Mouse (Mus musculus): Measurements from ENCODE around the gene Eif4e. TPM values are rescaled to one million over a fixed set of nuclear protein-coding genes. Genes with fewer than 3 reads are reported as not detected.
A peak's percentile ranks its signal among the peaks of the same experiment; 100 is the strongest.

The Eif4e gene
- polyA plus RNA-seq, 1 experiment from 2014 or later: 353 TPM

- no peak overlapping the region for H3K9ac ChIP-seq
- 47% methylated on average over 8 of the region's 8 CpGs for WGBS
- H3K9me3 ChIP-seq: no peaks in the 10 kb centered on the region
- no peak overlapping the region for H3K4me2 ChIP-seq
- H3K27ac ChIP-seq: no peak overlapping the region
- no peaks in the 10 kb centered on the region for H3K36me3 ChIP-seq (replicated peaks)
- no peak for ATAC-seq (ENCODE audit: low FRiP score)
- H3K4me3 ChIP-seq (replicated peaks): no peak overlapping the region; the same call in 1 of the 2 replicates
- H3K27me3 ChIP-seq: 0 out of 2 replicates have a peak, but pooled peaks cover 9% of the 10 kb centered on the region
- H3K4me1 ChIP-seq: peaks cover 22% of the 10 kb centered on the region
These were observed 485 bp upstream of the Eif4e start for GRCm38 (mm10) chr3:138525494-138525893.

- Histone ChIP-seq H3K4me1 (peaks cover 29% of the 10 kb centered on the region), H3K4me3 (replicated peaks) (peak overlapping the region; percentile 99), H3K9ac (peak overlapping the region; percentile 100), H3K9me3 (no peaks in the 10 kb centered on the region), H3K4me2 (peak overlapping the region; percentile 86), H3K36me3 (replicated peaks) (no peaks in the 10 kb centered on the region), H3K27me3 (0 out of 2 replicates have a peak, but pooled peaks cover 9% of the 10 kb centered on the region), H3K27ac (peak overlapping the region; percentile 97)
- WGBS: under 1% methylated on average over 64 of the region's 85 CpGs
- ATAC-seq (ENCODE audit: low FRiP score): peak; percentile 94
These were observed 1.1 kb downstream of the Eif4e start for GRCm38 (mm10) chr3:138526916-138527666.

- Histone ChIP-seq H3K27ac (peak overlapping the region; percentile 97), H3K9me3 (no peaks in the 10 kb centered on the region), H3K4me2 (peak overlapping the region; percentile 67), H3K36me3 (replicated peaks) (no peaks in the 10 kb centered on the region), H3K4me3 (replicated peaks) (peak overlapping the region; percentile 99), H3K27me3 (0 out of 2 replicates have a peak, but pooled peaks cover 7% of the 10 kb centered on the region), H3K9ac (peak overlapping the region; percentile 100), H3K4me1 (peaks cover 32% of the 10 kb centered on the region)
- ATAC-seq (ENCODE audit: low FRiP score): peak; percentile 80
- WGBS: under 1% methylated on average over 62 of the region's 64 CpGs
These were observed 1.8 kb downstream of the Eif4e start for GRCm38 (mm10) chr3:138527667-138528231.

- H3K27ac ChIP-seq: peak overlapping the region; percentile 97; the same call in 1 of the 2 replicates
- peaks cover 32% of the 10 kb centered on the region for H3K4me1 ChIP-seq
- H3K9ac ChIP-seq: peak overlapping the region; percentile 100
- H3K27me3 ChIP-seq: 0 out of 2 replicates have a peak, but pooled peaks cover 7% of the 10 kb centered on the region
- no peaks in the 10 kb centered on the region for H3K9me3 ChIP-seq
- WGBS: 2% methylated on average over 16 of the region's 16 CpGs
- H3K4me3 ChIP-seq (replicated peaks): peak overlapping the region; percentile 99
- no peaks in the 10 kb centered on the region for H3K36me3 ChIP-seq (replicated peaks)
- ATAC-seq (ENCODE audit: low FRiP score): no peak
- peak overlapping the region; percentile 67 for H3K4me2 ChIP-seq
These were observed 2.3 kb downstream of the Eif4e start for GRCm38 (mm10) chr3:138528265-138528664.

- Histone ChIP-seq H3K9ac (no peak overlapping the region), H3K9me3 (no peaks in the 10 kb centered on the region), H3K27me3 (0 out of 2 replicates have a peak, but pooled peaks cover 2% of the 10 kb centered on the region), H3K4me1 (peaks cover 32% of the 10 kb centered on the region), H3K36me3 (replicated peaks) (no peaks in the 10 kb centered on the region; the same call in 1 of the 2 replicates), H3K27ac (no peak overlapping the region), H3K4me2 (no peak overlapping the region), H3K4me3 (replicated peaks) (no peak overlapping the region)
- 84% methylated on average over 8 of the region's 8 CpGs for whole genome bisulfite sequencing
- no peak for ATAC-seq (ENCODE audit: low FRiP score)
These were observed 4.8 kb downstream of the Eif4e start for GRCm38 (mm10) chr3:138530578-138531478.

GRCm38 (mm10) chr3:138531479-138532181, 5.7 kb downstream of the Eif4e start:
- H3K27me3 ChIP-seq: no peaks in the 10 kb centered on the region
- no peak overlapping the region for H3K4me2 ChIP-seq
- 77% methylated on average over 12 of the region's 12 CpGs for WGBS
- peaks cover 25% of the 10 kb centered on the region for H3K4me1 ChIP-seq
- no peak overlapping the region for H3K27ac ChIP-seq
- H3K36me3 ChIP-seq (replicated peaks): no peaks in the 10 kb centered on the region; the same call in 1 of the 2 replicates
- no peak overlapping the region for H3K9ac ChIP-seq
- H3K9me3 ChIP-seq: no peaks in the 10 kb centered on the region
- ATAC-seq (ENCODE audit: low FRiP score): no peak
- H3K4me3 ChIP-seq (replicated peaks): no peak overlapping the region

- H3K36me3 ChIP-seq (replicated peaks): no peaks in the 10 kb centered on the region; the same call in 1 of the 2 replicates
- no peaks in the 10 kb centered on the region for H3K9me3 ChIP-seq
- ATAC-seq (ENCODE audit: low FRiP score): no peak
- peaks cover 25% of the 10 kb centered on the region for H3K4me1 ChIP-seq
- no peak overlapping the region for H3K4me3 ChIP-seq (replicated peaks)
- no peak overlapping the region for H3K4me2 ChIP-seq
- no peak overlapping the region for H3K27ac ChIP-seq
- no peak overlapping the region for H3K9ac ChIP-seq
- H3K27me3 ChIP-seq: no peaks in the 10 kb centered on the region
- WGBS: 77% methylated on average over 2 of the region's 2 CpGs
These were observed 6.8 kb downstream of the Eif4e start for GRCm38 (mm10) chr3:138532764-138533163.

GRCm38 (mm10) chr3:138536031-138536430, 10.1 kb downstream of the Eif4e start:
- H3K27me3 ChIP-seq: no peaks in the 10 kb centered on the region
- H3K4me1 ChIP-seq: 0 out of 2 replicates have a peak, but pooled peaks cover 7% of the 10 kb centered on the region
- H3K9me3 ChIP-seq: no peaks in the 10 kb centered on the region
- H3K4me3 ChIP-seq (replicated peaks): no peak overlapping the region
- no peaks in the 10 kb centered on the region; the same call in 1 of the 2 replicates for H3K36me3 ChIP-seq (replicated peaks)
- no peak overlapping the region for H3K4me2 ChIP-seq
- H3K9ac ChIP-seq: no peak overlapping the region
- WGBS: 96% methylated on average over 2 of the region's 2 CpGs
- H3K27ac ChIP-seq: no peak overlapping the region
- ATAC-seq (ENCODE audit: low FRiP score): no peak

GRCm38 (mm10) chr3:138542621-138543020, 16.6 kb downstream of the Eif4e start:
- Histone ChIP-seq H3K4me1 (peaks cover 3% of the 10 kb centered on the region; the same call in 1 of the 2 replicates), H3K4me3 (replicated peaks) (no peak overlapping the region), H3K4me2 (no peak overlapping the region), H3K9me3 (no peaks in the 10 kb centered on the region), H3K27ac (no peak overlapping the region), H3K36me3 (replicated peaks) (no peaks in the 10 kb centered on the region), H3K27me3 (no peaks in the 10 kb centered on the region), H3K9ac (no peak overlapping the region)
- ATAC-seq (ENCODE audit: low FRiP score): no peak
- 69% methylated on average over 3 of the region's 3 CpGs for WGBS

GRCm38 (mm10) chr3:138544117-138544516, 18.1 kb downstream of the Eif4e start:
- H3K27me3 ChIP-seq: no peaks in the 10 kb centered on the region
- no peak for ATAC-seq (ENCODE audit: low FRiP score)
- H3K9ac ChIP-seq: no peak overlapping the region
- H3K9me3 ChIP-seq: no peaks in the 10 kb centered on the region
- H3K4me1 ChIP-seq: peaks cover 3% of the 10 kb centered on the region; the same call in 1 of the 2 replicates
- no peak overlapping the region for H3K4me3 ChIP-seq (replicated peaks)
- H3K36me3 ChIP-seq (replicated peaks): peaks cover 2% of the 10 kb centered on the region
- WGBS: 87% methylated on average over 4 of the region's 4 CpGs
- H3K27ac ChIP-seq: no peak overlapping the region
- H3K4me2 ChIP-seq: no peak overlapping the region

GRCm38 (mm10) chr3:138546678-138547077, 20.7 kb downstream of the Eif4e start:
- Histone ChIP-seq H3K4me3 (replicated peaks) (no peak overlapping the region), H3K36me3 (replicated peaks) (peaks cover 23% of the 10 kb centered on the region), H3K27me3 (no peaks in the 10 kb centered on the region), H3K4me1 (peaks cover 3% of the 10 kb centered on the region; the same call in 1 of the 2 replicates), H3K4me2 (no peak overlapping the region), H3K9me3 (no peaks in the 10 kb centered on the region), H3K27ac (no peak overlapping the region), H3K9ac (no peak overlapping the region)
- WGBS: 82% methylated on average over 2 of the region's 2 CpGs
- no peak for ATAC-seq (ENCODE audit: low FRiP score)

Data from forebrain, embryonic 12.5 days (tissue).